Mouse (Mus musculus): ENCODE data around the gene Mccc1. TPM values are rescaled to one million over a fixed set of nuclear protein-coding genes. Genes with fewer than 3 reads are reported as not detected.

Gene Mccc1
- polyA plus RNA-seq (2015; fragmentation: Nextera tagmentation; extraction: Ambion mirVana), result 39.4 and 47.9 TPM in 2 replicates

- ATAC-seq (ENCODE audit: insufficient number of reproducible peaks, insufficient read depth, low FRiP score, low TSS enrichment, low read depth), result peak; percentile 99
Observed at GRCm38 (mm10) chr3:36000275-36001239, at the start of gene Mccc1. Gene Mccc1 (minus strand): TSS chr3:36000678.

GRCm38 (mm10) chr3:36049106-36049505, 48.6 kb upstream of the Mccc1 start:
- no peak for ATAC-seq (ENCODE audit: insufficient number of reproducible peaks, insufficient read depth, low FRiP score, low TSS enrichment, low read depth)
- H3K27me3 ChIP-seq, result no peaks in the 10 kb centered on the region
- H3K9ac ChIP-seq, result no peak overlapping the region
- H3K4me1 ChIP-seq, result no peaks in the 10 kb centered on the region
- no peak overlapping the region for H3K4me3 ChIP-seq
- H3K27ac ChIP-seq, result no peak overlapping the region
- no peak overlapping the region for H3K4me2 ChIP-seq
- WGBS, result 71% methylated on average over 1 of the region's 1 CpGs
- H3K9me3 ChIP-seq, result no peaks in the 10 kb centered on the region
- no peaks in the 10 kb centered on the region for H3K36me3 ChIP-seq

More at GRCm38 (mm10) chr3:36000275-36001239, at the start of gene Mccc1:
- Histone ChIP-seq H3K27ac (peak within 1 kb of the TSS; percentile 88), H3K4me3 (peak within 1 kb of the TSS; percentile 61), H3K9ac (peak within 1 kb of the TSS; percentile 81), H3K4me1 (no peaks in the 10 kb centered on the region), H3K4me2 (peak within 1 kb of the TSS; percentile 68), H3K9me3 (no peaks in the 10 kb centered on the region), H3K36me3 (peaks cover 2% of the 10 kb centered on the region), H3K27me3 (no peaks in the 10 kb centered on the region)
- 4% methylated on average over 39 of the region's 39 CpGs for WGBS

- WGBS, result 83% methylated on average over 4 of the region's 4 CpGs
- no peaks in the 10 kb centered on the region for H3K36me3 ChIP-seq
- H3K4me3 ChIP-seq, result no peak overlapping the region
- no peaks in the 10 kb centered on the region for H3K27me3 ChIP-seq
- H3K9ac ChIP-seq, result no peak overlapping the region
- H3K4me2 ChIP-seq, result no peak overlapping the region
- H3K4me1 ChIP-seq, result no peaks in the 10 kb centered on the region
- ATAC-seq (ENCODE audit: insufficient number of reproducible peaks, insufficient read depth, low FRiP score, low TSS enrichment, low read depth), result no peak
- H3K9me3 ChIP-seq, result no peaks in the 10 kb centered on the region
- no peak overlapping the region for H3K27ac ChIP-seq
Observed at GRCm38 (mm10) chr3:36045086-36045485, 44.6 kb upstream of the Mccc1 start.

- Histone ChIP-seq H3K4me3 (no peak overlapping the region), H3K9ac (no peak overlapping the region), H3K27ac (no peak overlapping the region), H3K27me3 (no peaks in the 10 kb centered on the region), H3K36me3 (no peaks in the 10 kb centered on the region), H3K4me1 (no peaks in the 10 kb centered on the region), H3K9me3 (no peaks in the 10 kb centered on the region), H3K4me2 (no peak overlapping the region)
- no peak for ATAC-seq (ENCODE audit: insufficient number of reproducible peaks, insufficient read depth, low FRiP score, low TSS enrichment, low read depth)
Observed at GRCm38 (mm10) chr3:36044520-36044919, 44.0 kb upstream of the Mccc1 start.

DNA sequence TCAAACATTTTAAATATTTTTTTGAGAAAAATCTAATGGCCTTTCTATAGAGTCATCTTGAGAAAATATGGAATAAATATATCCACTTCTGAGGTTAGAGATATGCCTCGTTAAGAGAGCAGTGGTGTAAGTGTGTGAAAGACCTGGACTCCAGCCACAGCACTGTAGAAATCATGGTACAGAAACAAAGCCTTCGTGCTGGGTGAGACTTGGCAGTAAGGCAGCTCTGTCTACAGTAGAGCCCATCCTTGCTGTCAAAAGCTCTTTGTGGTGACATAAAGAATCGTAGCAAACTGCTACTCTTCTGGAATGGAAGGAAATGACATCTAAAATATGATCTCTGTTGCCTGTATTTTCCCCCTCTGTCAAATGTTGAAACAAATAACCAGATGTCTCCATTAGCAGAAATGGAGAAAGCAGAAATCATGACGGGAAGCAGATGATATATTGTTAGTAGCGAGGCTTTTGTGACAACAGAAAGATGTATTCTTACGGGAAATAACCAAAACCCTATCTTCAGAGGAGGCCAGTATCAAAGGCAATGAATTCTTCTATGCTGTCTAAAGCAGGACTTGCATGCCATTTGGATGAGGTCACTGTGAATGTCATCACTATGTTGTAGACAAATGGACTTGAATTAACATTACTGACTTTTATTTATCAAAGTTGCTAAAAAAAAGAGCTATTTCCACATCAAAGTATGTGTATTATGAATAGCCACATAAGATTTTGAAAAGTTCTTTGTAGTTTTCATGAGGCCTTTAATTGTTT, 31.4 kb upstream of the Mccc1 start:
- H3K4me3 ChIP-seq, result no peak overlapping the region
- H3K4me2 ChIP-seq, result no peak overlapping the region
- no peak overlapping the region for H3K27ac ChIP-seq
- no peaks in the 10 kb centered on the region for H3K27me3 ChIP-seq
- WGBS, result 63% methylated on average over 6 of the region's 6 CpGs
- ATAC-seq (ENCODE audit: insufficient number of reproducible peaks, insufficient read depth, low FRiP score, low TSS enrichment, low read depth), result no peak
- no peaks in the 10 kb centered on the region for H3K36me3 ChIP-seq
- H3K9me3 ChIP-seq, result no peaks in the 10 kb centered on the region
- H3K4me1 ChIP-seq, result no peaks in the 10 kb centered on the region
- no peak overlapping the region for H3K9ac ChIP-seq

GRCm38 (mm10) chr3:36029993-36030392, 29.5 kb upstream of the Mccc1 start:
- H3K9me3 ChIP-seq, result no peaks in the 10 kb centered on the region

GRCm38 (mm10) chr3:36025732-36026131, 25.3 kb upstream of the Mccc1 start:
- no peak overlapping the region for H3K9ac ChIP-seq
- no peaks in the 10 kb centered on the region for H3K36me3 ChIP-seq
- H3K27me3 ChIP-seq, result no peaks in the 10 kb centered on the region
- ATAC-seq (ENCODE audit: insufficient number of reproducible peaks, insufficient read depth, low FRiP score, low TSS enrichment, low read depth), result no peak
- H3K9me3 ChIP-seq, result no peaks in the 10 kb centered on the region
- H3K27ac ChIP-seq, result no peak overlapping the region
- 79% methylated on average over 6 of the region's 6 CpGs for WGBS
- no peak overlapping the region for H3K4me2 ChIP-seq
- H3K4me1 ChIP-seq, result no peaks in the 10 kb centered on the region
- H3K4me3 ChIP-seq, result no peak overlapping the region

More at GRCm38 (mm10) chr3:36029993-36030392, 29.5 kb upstream of the Mccc1 start:
- H3K36me3 ChIP-seq, result no peaks in the 10 kb centered on the region
- 89% methylated on average over 4 of the region's 4 CpGs for WGBS
- no peaks in the 10 kb centered on the region for H3K4me1 ChIP-seq
- no peak overlapping the region for H3K9ac ChIP-seq
- H3K4me2 ChIP-seq, result no peak overlapping the region
- H3K27ac ChIP-seq, result no peak overlapping the region
- H3K27me3 ChIP-seq, result no peaks in the 10 kb centered on the region
- ATAC-seq (ENCODE audit: insufficient number of reproducible peaks, insufficient read depth, low FRiP score, low TSS enrichment, low read depth), result no peak
- no peak overlapping the region for H3K4me3 ChIP-seq

DNA sequence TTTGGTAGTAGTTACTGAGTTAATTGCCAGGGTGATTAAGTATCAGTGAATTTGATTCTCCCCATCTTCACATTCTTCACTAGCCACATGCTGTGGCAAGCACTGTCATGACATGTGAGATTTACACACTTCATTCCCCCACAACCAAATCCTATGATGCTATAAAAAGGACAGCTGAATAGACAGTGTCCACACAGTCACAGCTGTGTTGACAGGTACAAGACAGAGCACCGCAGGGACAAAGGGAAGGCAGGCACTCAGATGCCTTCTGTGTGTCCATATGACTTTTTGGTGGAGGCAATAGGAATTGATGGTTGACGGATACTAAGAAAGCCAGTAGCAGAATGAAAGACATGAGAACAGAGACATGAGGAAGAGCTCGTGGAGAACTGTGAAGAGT, 10.8 kb upstream of the Mccc1 start:
- no peak for ATAC-seq (ENCODE audit: insufficient number of reproducible peaks, insufficient read depth, low FRiP score, low TSS enrichment, low read depth)
- no peaks in the 10 kb centered on the region for H3K27me3 ChIP-seq
- H3K36me3 ChIP-seq, result no peaks in the 10 kb centered on the region
- WGBS, result 76% methylated on average over 3 of the region's 3 CpGs
- H3K9me3 ChIP-seq, result no peaks in the 10 kb centered on the region
- no peak overlapping the region for H3K4me3 ChIP-seq
- no peak overlapping the region for H3K9ac ChIP-seq
- no peaks in the 10 kb centered on the region for H3K4me1 ChIP-seq
- H3K27ac ChIP-seq, result no peak overlapping the region
- H3K4me2 ChIP-seq, result no peak overlapping the region

- Histone ChIP-seq H3K27ac (no peak overlapping the region), H3K4me2 (no peak overlapping the region), H3K9ac (no peak overlapping the region), H3K4me3 (no peak overlapping the region), H3K36me3 (no peaks in the 10 kb centered on the region), H3K9me3 (no peaks in the 10 kb centered on the region), H3K27me3 (no peaks in the 10 kb centered on the region), H3K4me1 (no peaks in the 10 kb centered on the region)
- WGBS, result 72% methylated on average over 4 of the region's 4 CpGs
- ATAC-seq (ENCODE audit: insufficient number of reproducible peaks, insufficient read depth, low FRiP score, low TSS enrichment, low read depth), result no peak
Observed at GRCm38 (mm10) chr3:36008411-36009154, 8.1 kb upstream of the Mccc1 start.

DNA sequence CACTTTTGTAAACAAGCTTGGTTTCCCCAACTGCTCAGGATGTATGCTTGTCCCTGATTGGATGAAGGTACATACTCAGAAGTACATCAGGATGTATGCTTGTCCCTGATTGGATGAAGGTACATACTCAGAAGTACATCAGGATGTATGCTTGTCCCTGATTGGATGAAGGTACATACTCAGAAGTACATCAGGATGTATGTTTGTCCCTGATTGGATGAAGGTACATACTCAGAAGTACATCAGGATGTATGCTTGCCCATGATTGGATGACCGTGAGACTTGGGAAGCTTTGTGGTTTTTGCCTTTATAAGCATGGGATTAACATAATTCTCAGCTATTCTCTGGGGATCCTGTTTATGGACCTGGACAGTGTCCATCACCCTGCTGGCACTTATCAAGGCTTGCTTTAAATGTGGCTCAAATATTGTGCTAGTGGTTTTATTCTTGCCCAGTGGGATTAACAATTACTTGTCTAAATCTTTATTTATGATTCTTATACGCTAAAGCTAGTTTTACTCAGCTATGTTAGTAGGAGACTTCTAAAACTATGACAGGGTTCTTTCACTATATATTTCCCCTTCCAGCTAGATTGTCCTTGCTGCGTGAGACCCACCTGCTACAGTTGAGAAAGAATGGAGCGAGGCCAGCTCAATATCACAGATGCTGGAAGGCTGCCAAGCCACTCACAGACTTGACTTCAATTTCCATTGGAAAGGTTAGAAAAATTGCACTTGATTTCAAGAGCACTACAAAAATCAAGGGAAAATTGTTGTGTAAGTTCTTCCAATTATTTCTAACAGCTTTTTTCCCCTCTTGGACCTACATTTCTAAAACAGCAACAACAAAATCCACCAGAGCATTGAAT, 3.8 kb upstream of the Mccc1 start:
- H3K9me3 ChIP-seq, result no peaks in the 10 kb centered on the region
- no peaks in the 10 kb centered on the region for H3K27me3 ChIP-seq
- no peak for ATAC-seq (ENCODE audit: insufficient number of reproducible peaks, insufficient read depth, low FRiP score, low TSS enrichment, low read depth)
- H3K4me3 ChIP-seq, result no peak overlapping the region
- no peak overlapping the region for H3K27ac ChIP-seq
- H3K9ac ChIP-seq, result no peak overlapping the region
- H3K36me3 ChIP-seq, result no peaks in the 10 kb centered on the region
- H3K4me2 ChIP-seq, result no peak overlapping the region
- no peaks in the 10 kb centered on the region for H3K4me1 ChIP-seq
- 60% methylated on average over 4 of the region's 4 CpGs for WGBS
